Mouse (Mus musculus): ENCODE results near the gene Smndc1. TPM values are rescaled to one million over a fixed set of nuclear protein-coding genes. Genes with fewer than 3 reads are reported as not detected.

Smndc1 gene
- polyA plus RNA-seq, 1 experiment from 2014 or later: 14.9 TPM

DNA sequence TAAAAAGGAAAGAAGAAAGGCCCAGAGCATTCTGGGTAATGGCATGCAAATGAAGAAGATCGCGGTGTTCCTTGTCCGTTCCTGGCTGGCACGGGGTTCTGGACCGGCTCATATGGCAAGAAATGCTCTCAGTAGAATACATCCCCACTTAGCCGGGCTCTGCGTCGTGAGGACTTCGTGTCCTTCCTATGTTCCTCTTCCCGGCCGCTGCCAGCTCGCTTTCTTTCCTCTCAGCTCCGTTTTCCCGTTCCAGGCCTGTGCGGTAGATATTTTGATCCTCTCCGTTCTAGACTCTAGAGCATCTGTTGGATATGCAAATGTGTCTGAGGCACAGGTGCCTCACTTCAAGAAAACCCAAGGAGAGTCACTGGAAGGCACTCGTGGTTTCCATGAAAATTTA lies 24.8 kb upstream of the Smndc1 start:
- H3K4me2 ChIP-seq (ENCODE audit: low read depth, low read length): no peak overlapping the region
- WGBS (ENCODE audit: insufficient replicate concordance): 77% methylated on average over 17 of the region's 17 CpGs
- no peak for ATAC-seq (ENCODE audit: low read depth)
- no peak overlapping the region for H3K27ac ChIP-seq (ENCODE audit: low read length)
- H3K27me3 ChIP-seq (ENCODE audit: control insufficient read depth, insufficient read depth, low read depth, low read length): no peaks in the 10 kb centered on the region
- H3K36me3 ChIP-seq (ENCODE audit: control insufficient read depth, insufficient read depth): no peaks in the 10 kb centered on the region
- H3K9ac ChIP-seq (ENCODE audit: low read depth, low read length): no peak overlapping the region
- H3K4me1 ChIP-seq (ENCODE audit: control insufficient read depth, low read depth, low read length): peaks cover 3% of the 10 kb centered on the region
- H3K4me3 ChIP-seq (ENCODE audit: low read depth, low read length): no peak overlapping the region
- no peaks in the 10 kb centered on the region for H3K9me3 ChIP-seq (replicated peaks; ENCODE audit: control insufficient read depth, low read length)

DNA sequence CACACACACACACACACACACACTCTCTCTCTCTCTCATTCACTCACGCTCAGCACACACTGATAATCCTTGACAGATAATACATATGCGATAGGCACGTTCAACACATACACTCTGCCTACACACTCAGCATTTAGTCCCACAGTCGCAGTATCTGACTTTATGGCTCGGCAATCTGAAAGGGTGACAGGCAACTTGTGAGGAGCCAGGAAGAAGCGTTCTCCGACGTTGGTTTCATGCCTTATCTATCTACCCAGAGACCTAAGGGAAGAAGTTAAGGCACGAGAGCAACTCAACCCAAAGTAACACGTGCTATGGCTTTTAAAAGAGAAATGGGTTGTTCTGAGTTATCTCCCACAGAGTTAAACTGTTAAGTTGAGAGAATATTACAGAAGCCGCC lies 24.3 kb upstream of the Smndc1 start:
- ATAC-seq (ENCODE audit: low read depth): peak; percentile 69
- 20% methylated on average over 11 of the region's 11 CpGs for WGBS (ENCODE audit: insufficient replicate concordance)
- Histone ChIP-seq H3K9ac (ENCODE audit: low read depth, low read length) (no peak overlapping the region), H3K4me1 (ENCODE audit: control insufficient read depth, low read depth, low read length) (peaks cover 3% of the 10 kb centered on the region), H3K36me3 (ENCODE audit: control insufficient read depth, insufficient read depth) (no peaks in the 10 kb centered on the region), H3K27ac (ENCODE audit: low read length) (no peak overlapping the region), H3K4me3 (ENCODE audit: low read depth, low read length) (no peak overlapping the region), H3K9me3 (replicated peaks; ENCODE audit: control insufficient read depth, low read length) (no peaks in the 10 kb centered on the region), H3K27me3 (ENCODE audit: control insufficient read depth, insufficient read depth, low read depth, low read length) (no peaks in the 10 kb centered on the region), H3K4me2 (ENCODE audit: low read depth, low read length) (no peak overlapping the region)

DNA sequence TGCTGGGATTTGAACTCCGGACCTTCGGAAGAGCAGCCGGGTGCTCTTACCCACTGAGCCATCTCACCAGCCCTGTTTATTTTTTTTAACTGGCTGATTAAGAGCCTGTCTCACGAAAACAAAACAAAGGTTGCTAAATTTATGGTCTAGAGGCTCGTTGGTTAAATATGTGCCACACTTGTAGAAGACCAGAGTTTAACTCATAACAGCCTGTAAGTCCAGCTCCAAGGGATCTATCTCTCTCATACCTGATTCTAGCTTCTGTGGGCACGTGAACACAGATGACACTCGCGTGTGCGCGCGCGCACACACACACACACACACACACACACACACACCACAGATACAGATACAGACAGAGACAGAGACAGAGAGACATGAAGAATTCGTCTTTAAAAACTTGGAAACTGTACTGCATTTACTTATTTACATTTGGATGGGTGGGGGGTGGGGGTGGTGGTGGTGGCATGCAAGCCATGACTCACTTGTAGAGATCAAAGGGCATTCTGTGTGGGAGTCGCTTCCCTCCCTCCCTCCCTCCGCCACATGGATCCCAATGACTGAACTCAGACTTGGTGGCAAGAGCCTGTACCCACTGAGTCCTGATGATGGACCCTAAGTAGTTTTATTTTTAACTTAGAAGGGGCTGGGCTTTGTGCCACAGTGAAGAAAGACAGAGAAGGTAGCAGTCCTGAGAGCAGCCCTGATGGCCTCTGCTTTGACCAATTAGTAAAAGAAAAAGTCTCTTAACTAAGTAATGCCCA lies 23.4 kb upstream of the Smndc1 start:
- Histone ChIP-seq H3K4me3 (ENCODE audit: low read depth, low read length) (no peak overlapping the region), H3K36me3 (ENCODE audit: control insufficient read depth, insufficient read depth) (no peaks in the 10 kb centered on the region), H3K4me1 (ENCODE audit: control insufficient read depth, low read depth, low read length) (peaks cover 3% of the 10 kb centered on the region), H3K4me2 (ENCODE audit: low read depth, low read length) (no peak overlapping the region), H3K27ac (ENCODE audit: low read length) (no peak overlapping the region), H3K9ac (ENCODE audit: low read depth, low read length) (no peak overlapping the region), H3K27me3 (ENCODE audit: control insufficient read depth, insufficient read depth, low read depth, low read length) (no peaks in the 10 kb centered on the region), H3K9me3 (replicated peaks; ENCODE audit: control insufficient read depth, low read length) (no peaks in the 10 kb centered on the region)
- ATAC-seq (ENCODE audit: low read depth): peak; percentile 43; the same call in 1 of the 2 replicates
- WGBS (ENCODE audit: insufficient replicate concordance): 71% methylated on average over 15 of the region's 15 CpGs

DNA sequence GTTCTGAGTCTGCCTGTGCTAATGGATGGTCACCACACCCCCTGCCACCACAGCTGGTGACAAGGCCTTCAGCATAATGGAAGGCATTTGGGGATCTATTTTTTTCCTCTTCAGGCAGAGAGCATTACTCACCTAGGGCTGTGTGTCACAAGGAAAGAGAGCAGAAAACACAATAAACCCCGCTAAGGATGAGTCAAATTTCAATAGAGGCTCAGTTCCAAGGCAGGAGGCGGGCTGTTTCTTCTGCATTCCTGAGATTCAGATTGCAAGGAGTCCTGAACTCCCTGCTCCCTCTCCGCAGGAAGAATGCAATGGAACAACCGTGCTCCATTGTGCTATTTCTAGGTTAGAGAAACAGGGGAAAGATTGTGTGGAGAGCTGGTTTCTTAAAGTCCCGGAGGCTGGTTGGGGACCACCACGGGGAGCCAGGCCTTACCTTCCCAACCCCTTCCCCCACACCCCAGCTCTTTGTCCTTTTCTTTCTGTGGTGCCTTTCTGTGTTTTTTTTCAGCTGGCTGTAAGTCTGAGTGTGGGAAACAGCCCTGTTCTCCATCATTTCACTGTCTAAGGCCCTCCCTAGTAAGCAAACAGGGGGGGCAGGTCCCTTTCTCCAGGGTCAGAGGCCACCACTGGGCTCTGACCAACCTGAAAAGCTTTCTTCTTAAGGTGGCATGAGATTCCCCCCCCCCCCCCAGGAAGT lies 21.9 kb upstream of the Smndc1 start:
- no peak overlapping the region for H3K27ac ChIP-seq (ENCODE audit: low read length)
- ATAC-seq (ENCODE audit: low read depth): no peak
- no peaks in the 10 kb centered on the region for H3K9me3 ChIP-seq (replicated peaks; ENCODE audit: control insufficient read depth, low read length)
- no peak overlapping the region for H3K4me2 ChIP-seq (ENCODE audit: low read depth, low read length)
- no peak overlapping the region for H3K9ac ChIP-seq (ENCODE audit: low read depth, low read length)
- H3K4me3 ChIP-seq (ENCODE audit: low read depth, low read length): no peak overlapping the region
- 62% methylated on average over 6 of the region's 6 CpGs for WGBS (ENCODE audit: insufficient replicate concordance)
- no peaks in the 10 kb centered on the region for H3K27me3 ChIP-seq (ENCODE audit: control insufficient read depth, insufficient read depth, low read depth, low read length)
- peaks cover 3% of the 10 kb centered on the region for H3K4me1 ChIP-seq (ENCODE audit: control insufficient read depth, low read depth, low read length)
- no peaks in the 10 kb centered on the region for H3K36me3 ChIP-seq (ENCODE audit: control insufficient read depth, insufficient read depth)

DNA sequence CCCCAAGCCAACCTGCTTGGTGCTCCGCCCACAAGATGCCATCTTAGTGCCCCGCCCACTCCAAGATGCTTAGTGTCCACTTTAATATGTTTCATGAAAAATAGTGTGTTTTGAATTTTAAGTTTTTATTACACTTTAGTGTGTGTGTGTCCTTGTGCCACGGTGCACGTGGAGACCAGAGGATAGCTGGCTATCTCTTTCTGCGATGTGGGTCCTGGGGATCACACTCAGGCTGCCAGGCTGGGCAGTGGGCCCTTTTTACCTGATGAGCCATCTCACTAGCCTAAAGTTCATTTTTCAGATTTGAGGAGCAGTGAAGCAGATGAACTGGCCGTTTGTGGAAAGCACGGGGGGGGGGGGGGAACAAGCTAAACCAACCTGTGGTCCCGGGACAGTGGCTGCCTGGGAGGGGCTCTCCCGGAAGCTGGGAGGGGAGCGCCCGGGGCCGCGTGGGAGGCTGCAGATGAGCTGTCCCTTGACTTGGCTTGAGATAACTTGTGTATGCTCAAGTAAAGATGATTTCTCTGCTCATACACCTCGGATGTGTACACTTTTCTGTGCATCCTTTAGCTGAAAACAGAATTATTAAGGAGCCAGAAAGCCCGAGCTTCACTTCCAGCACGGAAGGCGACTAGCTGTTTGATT lies 19.4 kb upstream of the Smndc1 start:
- Histone ChIP-seq H3K27me3 (ENCODE audit: control insufficient read depth, insufficient read depth, low read depth, low read length) (no peaks in the 10 kb centered on the region), H3K4me2 (ENCODE audit: low read depth, low read length) (no peak overlapping the region), H3K27ac (ENCODE audit: low read length) (no peak overlapping the region), H3K36me3 (ENCODE audit: control insufficient read depth, insufficient read depth) (no peaks in the 10 kb centered on the region), H3K4me1 (ENCODE audit: control insufficient read depth, low read depth, low read length) (no peaks in the 10 kb centered on the region; the same call in 1 of the 2 replicates), H3K9me3 (replicated peaks; ENCODE audit: control insufficient read depth, low read length) (no peaks in the 10 kb centered on the region), H3K9ac (ENCODE audit: low read depth, low read length) (no peak overlapping the region), H3K4me3 (ENCODE audit: low read depth, low read length) (no peak overlapping the region)
- 47% methylated on average over 17 of the region's 17 CpGs for WGBS (ENCODE audit: insufficient replicate concordance)
- no peak for ATAC-seq (ENCODE audit: low read depth)

DNA sequence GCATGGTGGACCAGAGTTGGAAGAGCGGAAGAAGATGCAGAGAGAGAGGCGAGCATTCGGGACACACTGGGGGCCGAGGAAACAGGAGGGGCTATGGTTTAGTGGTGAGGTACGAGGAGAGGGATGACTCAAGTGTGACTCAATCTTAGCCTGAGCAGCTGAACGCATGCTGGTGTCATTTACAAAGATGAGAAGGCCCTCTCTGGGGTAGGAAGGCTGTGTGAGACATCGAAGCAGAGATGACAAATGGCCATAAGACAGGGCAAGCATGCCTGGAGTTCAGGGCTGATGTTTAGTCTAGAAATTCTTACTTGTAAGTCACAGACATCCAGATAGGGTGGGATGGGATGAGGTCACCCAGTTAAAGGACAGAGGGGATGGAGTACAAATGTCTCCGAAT lies 18.0 kb upstream of the Smndc1 start:
- Histone ChIP-seq H3K4me3 (ENCODE audit: low read depth, low read length) (no peak overlapping the region), H3K27me3 (ENCODE audit: control insufficient read depth, insufficient read depth, low read depth, low read length) (no peaks in the 10 kb centered on the region)

DNA sequence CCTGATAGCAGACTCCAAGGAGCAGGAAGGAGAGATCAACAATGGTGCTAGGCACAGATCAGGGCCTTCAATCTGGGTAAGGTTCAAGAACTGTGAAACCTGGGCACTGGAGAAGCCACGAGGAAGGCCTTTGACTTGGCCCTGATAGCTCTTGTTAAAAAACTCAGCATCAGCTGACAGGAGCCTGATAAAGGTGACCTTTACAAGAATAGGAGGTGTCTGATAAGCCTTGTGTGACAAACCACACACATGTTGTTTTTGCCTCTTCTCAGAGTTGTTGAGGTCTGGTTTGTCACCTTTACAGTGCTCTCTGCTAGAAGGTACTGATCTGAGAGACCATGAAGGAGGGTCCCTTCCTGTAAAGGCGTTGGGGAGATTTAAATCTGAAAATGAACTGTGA lies 17.0 kb upstream of the Smndc1 start:
- H3K27ac ChIP-seq (ENCODE audit: low read length): no peak overlapping the region
- H3K4me1 ChIP-seq (ENCODE audit: control insufficient read depth, low read depth, low read length): no peaks in the 10 kb centered on the region
- no peaks in the 10 kb centered on the region for H3K36me3 ChIP-seq (ENCODE audit: control insufficient read depth, insufficient read depth)
- no peak overlapping the region for H3K9ac ChIP-seq (ENCODE audit: low read depth, low read length)
- H3K9me3 ChIP-seq (replicated peaks; ENCODE audit: control insufficient read depth, low read length): no peaks in the 10 kb centered on the region
- WGBS (ENCODE audit: insufficient replicate concordance): 38% methylated on average over 2 of the region's 2 CpGs
- no peaks in the 10 kb centered on the region for H3K27me3 ChIP-seq (ENCODE audit: control insufficient read depth, insufficient read depth, low read depth, low read length)
- ATAC-seq (ENCODE audit: low read depth): no peak
- no peak overlapping the region for H3K4me2 ChIP-seq (ENCODE audit: low read depth, low read length)
- no peak overlapping the region for H3K4me3 ChIP-seq (ENCODE audit: low read depth, low read length)

More for the DNA sequence above, 18.0 kb upstream of the Smndc1 start:
- Histone ChIP-seq H3K27ac (ENCODE audit: low read length) (no peak overlapping the region), H3K9me3 (replicated peaks; ENCODE audit: control insufficient read depth, low read length) (no peaks in the 10 kb centered on the region), H3K36me3 (ENCODE audit: control insufficient read depth, insufficient read depth) (no peaks in the 10 kb centered on the region), H3K9ac (ENCODE audit: low read depth, low read length) (no peak overlapping the region), H3K4me2 (ENCODE audit: low read depth, low read length) (no peak overlapping the region), H3K4me1 (ENCODE audit: control insufficient read depth, low read depth, low read length) (no peaks in the 10 kb centered on the region)
- 70% methylated on average over 8 of the region's 8 CpGs for WGBS (ENCODE audit: insufficient replicate concordance)
- no peak for ATAC-seq (ENCODE audit: low read depth)

DNA sequence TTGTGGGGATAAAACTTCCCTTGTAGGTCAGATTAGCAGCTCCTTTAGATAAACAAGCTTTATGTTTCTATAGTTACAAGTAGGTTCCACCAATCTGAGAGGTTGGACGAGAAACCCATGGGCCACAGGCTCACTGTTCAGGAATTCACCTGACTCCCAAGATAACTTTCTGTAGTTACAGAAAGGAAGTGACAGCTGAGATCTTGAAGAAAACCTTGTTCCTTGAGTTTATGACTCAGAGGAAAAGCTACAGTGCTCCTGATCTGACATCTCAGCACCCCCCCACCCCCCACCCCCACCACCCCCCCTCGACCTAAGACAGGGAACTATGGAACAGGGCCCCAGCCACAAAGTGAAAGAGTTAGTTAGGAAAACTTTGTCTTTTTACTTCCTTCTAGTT lies 15.4 kb upstream of the Smndc1 start:
- Histone ChIP-seq H3K9ac (ENCODE audit: low read depth, low read length) (no peak overlapping the region), H3K4me3 (ENCODE audit: low read depth, low read length) (no peak overlapping the region), H3K36me3 (ENCODE audit: control insufficient read depth, insufficient read depth) (no peaks in the 10 kb centered on the region), H3K4me1 (ENCODE audit: control insufficient read depth, low read depth, low read length) (no peaks in the 10 kb centered on the region), H3K27me3 (ENCODE audit: control insufficient read depth, insufficient read depth, low read depth, low read length) (no peaks in the 10 kb centered on the region), H3K4me2 (ENCODE audit: low read depth, low read length) (no peak overlapping the region), H3K9me3 (replicated peaks; ENCODE audit: control insufficient read depth, low read length) (no peaks in the 10 kb centered on the region), H3K27ac (ENCODE audit: low read length) (no peak overlapping the region)
- no peak for ATAC-seq (ENCODE audit: low read depth)
- 21% methylated on average over 2 of the region's 2 CpGs for WGBS (ENCODE audit: insufficient replicate concordance)

DNA sequence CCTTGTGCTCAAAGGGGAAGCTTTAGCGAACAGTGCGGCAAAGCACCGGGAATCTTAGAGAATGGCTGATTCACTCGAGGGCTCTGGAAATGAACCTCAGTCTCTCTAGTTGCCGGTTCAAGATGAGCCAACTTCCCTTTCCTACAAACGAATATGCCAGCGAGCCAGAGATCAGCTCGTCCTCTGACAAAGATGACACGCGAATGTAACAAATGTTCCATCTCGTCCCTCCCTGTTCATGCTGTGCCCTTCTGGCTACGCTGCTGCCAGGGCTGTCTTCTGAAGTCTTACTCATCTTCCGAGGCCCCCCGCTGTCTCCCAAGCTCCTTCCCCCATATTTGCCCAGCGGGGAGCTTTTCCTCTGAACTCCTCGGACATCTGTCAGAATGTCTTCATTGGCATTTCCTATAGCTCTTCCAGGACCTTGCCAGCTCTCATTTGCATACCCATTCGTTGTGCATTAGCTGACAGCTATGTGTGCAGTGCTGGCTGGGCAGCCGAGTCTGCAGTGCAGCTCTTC lies 14.5 kb upstream of the Smndc1 start:
- no peaks in the 10 kb centered on the region for H3K9me3 ChIP-seq (replicated peaks; ENCODE audit: control insufficient read depth, low read length)
- no peak overlapping the region for H3K27ac ChIP-seq (ENCODE audit: low read length)
- no peak for ATAC-seq (ENCODE audit: low read depth)
- H3K27me3 ChIP-seq (ENCODE audit: control insufficient read depth, insufficient read depth, low read depth, low read length): no peaks in the 10 kb centered on the region
- WGBS (ENCODE audit: insufficient replicate concordance): 52% methylated on average over 18 of the region's 18 CpGs
- no peaks in the 10 kb centered on the region for H3K4me1 ChIP-seq (ENCODE audit: control insufficient read depth, low read depth, low read length)
- H3K36me3 ChIP-seq (ENCODE audit: control insufficient read depth, insufficient read depth): no peaks in the 10 kb centered on the region
- H3K4me2 ChIP-seq (ENCODE audit: low read depth, low read length): no peak overlapping the region
- no peak overlapping the region for H3K9ac ChIP-seq (ENCODE audit: low read depth, low read length)
- H3K4me3 ChIP-seq (ENCODE audit: low read depth, low read length): no peak overlapping the region

All from liver, embryonic 16.5 days (tissue).